Mouse (Mus musculus) liver, embryonic 13.5 days (tissue): ENCODE measurements around the gene BC034090. TPM values are rescaled to one million over a fixed set of nuclear protein-coding genes. Genes with fewer than 3 reads are reported as not detected.
"Not testable (repeated sequence)": the region's sequence is repeated elsewhere in the genome, so short reads cannot be mapped to it uniquely, and the experiment has no call there.

ENCODE experiments used
- ATAC-seq: fragments of 200-750 bp; cut with Nextera tagmentation; 2 replicates; pipeline ENCODE4 v1.8.0; 2017; ENCODE audit warnings: low read depth, mild to moderate bottlenecking, moderate number of reproducible peaks, moderate library complexity
- DNase-seq: peaks from one replicate; pipeline ENCODE4 v3.0.0; 2022
- H3K27ac ChIP-seq: fragments of 300-500 bp; sonication (generic); 2 replicates; pipeline ENCODE4 v1.5.1; 2015; ENCODE audit warnings: moderate library complexity, mild to moderate bottlenecking, inconsistent platforms
- H3K27me3 ChIP-seq: fragments of 300-500 bp; sonication (generic); 2 replicates; pipeline ENCODE4 v1.6.1; 2015; ENCODE audit warnings: mild to moderate bottlenecking, inconsistent platforms
- H3K36me3 ChIP-seq: fragments of 300-500 bp; sonication (generic); 2 replicates; pipeline ENCODE4 v1.6.1; 2015; ENCODE audit warnings: mild to moderate bottlenecking, inconsistent platforms
- H3K4me1 ChIP-seq: fragments of 300-500 bp; sonication (generic); replicated peaks from 2 replicates; pipeline ENCODE4 v1.6.1; 2015; ENCODE audit warnings: inconsistent platforms
- H3K4me2 ChIP-seq: fragments of 300-500 bp; sonication (generic); 2 replicates; pipeline ENCODE4 v1.6.1; 2015; ENCODE audit warnings: inconsistent platforms, mild to moderate bottlenecking, moderate library complexity
- H3K4me3 ChIP-seq: fragments of 300-500 bp; sonication (generic); replicated peaks from 2 replicates; pipeline ENCODE4 v1.5.1; 2015; ENCODE audit warnings: mild to moderate bottlenecking, inconsistent platforms
- H3K9ac ChIP-seq: fragments of 300-500 bp; sonication (generic); 2 replicates; pipeline ENCODE4 v1.6.1; 2015; ENCODE audit warnings: mild to moderate bottlenecking, inconsistent platforms
- H3K9me3 ChIP-seq: fragments of 300-500 bp; sonication (generic); replicated peaks from 2 replicates; pipeline ENCODE4 v1.6.1; 2016; ENCODE audit warnings: inconsistent platforms
- WGBS: fragments of 180-500 bp; shearing (Covaris S2); methylation state at CpG from one replicate; pipeline ENCODE4 v1.1.7; 2015; ENCODE audit not compliant: insufficient replicate concordance; 5-methylcytosine and 5-hydroxymethylcytosine counted together
- polyA plus RNA-seq: library from polyadenylated mRNA; unstranded; fragments of >200 nt; fragmentation: Nextera tagmentation; extraction: Ambion mirVana; gene quantifications from 2 replicates; pipeline ENCODE4 v1.2.1, GENCODE M21; 2015

BC034090 gene
- polyA plus RNA-seq, 1 experiment from 2014 or later, result 0.28 TPM

GRCm38 (mm10) chr1:155262496-155262895 is 18.3 kb upstream of the BC034090 start:
- not testable (repeated sequence) for H3K27me3 ChIP-seq, H3K36me3 ChIP-seq, H3K4me3 ChIP-seq, H3K9ac ChIP-seq, H3K9me3 ChIP-seq, DNase-seq, H3K27ac ChIP-seq, H3K4me1 ChIP-seq, H3K4me2 ChIP-seq, ATAC-seq
- 81% methylated on average over 10 of the region's 10 CpGs for WGBS

GRCm38 (mm10) chr1:155254309-155254708 is 10.1 kb upstream of the BC034090 start:
- no peak for DNase-seq
- Histone ChIP-seq H3K9me3 (no peaks in the 10 kb centered on the region), H3K9ac (no peak overlapping the region), H3K4me1 (peaks cover 13% of the 10 kb centered on the region), H3K4me3 (no peak overlapping the region), H3K36me3 (no peaks in the 10 kb centered on the region), H3K27me3 (no peaks in the 10 kb centered on the region), H3K27ac (no peak overlapping the region), H3K4me2 (no peak overlapping the region)
- no peak for ATAC-seq
- 71% methylated on average over 8 of the region's 8 CpGs for WGBS

- 55% methylated on average over 12 of the region's 12 CpGs for WGBS
- Histone ChIP-seq H3K9me3 (no peaks in the 10 kb centered on the region), H3K36me3 (no peaks in the 10 kb centered on the region), H3K27ac (no peak overlapping the region), H3K4me3 (no peak overlapping the region), H3K4me2 (no peak overlapping the region), H3K4me1 (peaks cover 13% of the 10 kb centered on the region), H3K27me3 (peaks cover 7% of the 10 kb centered on the region), H3K9ac (no peak overlapping the region)
- ATAC-seq, result no peak
- DNase-seq, result no peak
These were observed 8.9 kb upstream of the BC034090 start for GRCm38 (mm10) chr1:155253126-155253525.

- Histone ChIP-seq H3K4me2 (no peak overlapping the region), H3K9ac (no peak overlapping the region), H3K27ac (no peak overlapping the region), H3K4me3 (no peak overlapping the region), H3K36me3 (no peaks in the 10 kb centered on the region), H3K27me3 (peaks cover 11% of the 10 kb centered on the region), H3K4me1 (peaks cover 13% of the 10 kb centered on the region), H3K9me3 (no peaks in the 10 kb centered on the region)
- ATAC-seq (peak; percentile 61), DNase-seq (no peak)
- WGBS, result 20% methylated on average over 6 of the region's 6 CpGs
These were observed 8.4 kb upstream of the BC034090 start for GRCm38 (mm10) chr1:155252631-155253121.

- Histone ChIP-seq H3K27me3 (peaks cover 22% of the 10 kb centered on the region), H3K36me3 (no peaks in the 10 kb centered on the region), H3K4me1 (peaks cover 13% of the 10 kb centered on the region), H3K4me3 (no peak overlapping the region), H3K9ac (no peak overlapping the region), H3K27ac (no peak overlapping the region), H3K9me3 (no peaks in the 10 kb centered on the region), H3K4me2 (no peak overlapping the region)
- ATAC-seq (no peak), DNase-seq (no peak)
- 34% methylated on average over 5 of the region's 5 CpGs for WGBS
These were observed 7.4 kb upstream of the BC034090 start for GRCm38 (mm10) chr1:155251596-155251995.

GRCm38 (mm10) chr1:155250531-155251135 is 6.4 kb upstream of the BC034090 start:
- Histone ChIP-seq H3K27me3 (peaks cover 31% of the 10 kb centered on the region), H3K4me3 (no peak overlapping the region), H3K9me3 (no peaks in the 10 kb centered on the region), H3K4me1 (peaks cover 13% of the 10 kb centered on the region), H3K4me2 (no peak overlapping the region), H3K9ac (no peak overlapping the region), H3K27ac (no peak overlapping the region), H3K36me3 (no peaks in the 10 kb centered on the region)
- WGBS, result 41% methylated on average over 4 of the region's 4 CpGs
- ATAC-seq (no peak), DNase-seq (no peak)

- 34% methylated on average over 5 of the region's 5 CpGs for WGBS
- ATAC-seq (no peak), DNase-seq (no peak)
- H3K27me3 ChIP-seq, result peaks cover 38% of the 10 kb centered on the region
- peaks cover 13% of the 10 kb centered on the region for H3K4me1 ChIP-seq
- H3K36me3 ChIP-seq, result no peaks in the 10 kb centered on the region
- no peak overlapping the region for H3K27ac ChIP-seq
- H3K9me3 ChIP-seq, result no peaks in the 10 kb centered on the region
- no peak overlapping the region for H3K4me2 ChIP-seq
- H3K9ac ChIP-seq, result no peak overlapping the region
- no peak overlapping the region for H3K4me3 ChIP-seq
These were observed 5.7 kb upstream of the BC034090 start for GRCm38 (mm10) chr1:155249896-155250295.

- Histone ChIP-seq H3K27me3 (peaks cover 57% of the 10 kb centered on the region), H3K4me3 (no peak overlapping the region), H3K4me2 (no peak overlapping the region), H3K4me1 (peaks cover 21% of the 10 kb centered on the region), H3K36me3 (no peaks in the 10 kb centered on the region), H3K9me3 (no peaks in the 10 kb centered on the region), H3K27ac (no peak overlapping the region), H3K9ac (no peak overlapping the region)
- no peak for ATAC-seq
- DNase-seq, result no peak
- WGBS, result 42% methylated on average over 5 of the region's 5 CpGs
These were observed 3.8 kb upstream of the BC034090 start for GRCm38 (mm10) chr1:155248041-155248440.

GRCm38 (mm10) chr1:155247441-155247840 is 3.2 kb upstream of the BC034090 start:
- Histone ChIP-seq H3K9me3 (no peaks in the 10 kb centered on the region), H3K27ac (no peak overlapping the region), H3K27me3 (peaks cover 62% of the 10 kb centered on the region), H3K4me1 (peaks cover 15% of the 10 kb centered on the region), H3K4me3 (no peak overlapping the region), H3K4me2 (no peak overlapping the region), H3K36me3 (no peaks in the 10 kb centered on the region), H3K9ac (no peak overlapping the region)
- 27% methylated on average over 5 of the region's 5 CpGs for WGBS
- DNase-seq (no peak), ATAC-seq (no peak)

- DNase-seq (no peak), ATAC-seq (no peak)
- 53% methylated on average over 7 of the region's 7 CpGs for WGBS
- Histone ChIP-seq H3K27ac (no peak overlapping the region), H3K9ac (no peak overlapping the region), H3K27me3 (peaks cover 80% of the 10 kb centered on the region), H3K36me3 (no peaks in the 10 kb centered on the region), H3K4me1 (peaks cover 11% of the 10 kb centered on the region), H3K9me3 (no peaks in the 10 kb centered on the region), H3K4me2 (no peak overlapping the region), H3K4me3 (no peak overlapping the region)
These were observed 1.3 kb upstream of the BC034090 start for GRCm38 (mm10) chr1:155245516-155245915.

GRCm38 (mm10) chr1:155244771-155245211 is 547 bp upstream of the BC034090 start:
- Histone ChIP-seq H3K4me1 (peaks cover 11% of the 10 kb centered on the region), H3K4me2 (peak overlapping the region; percentile 67), H3K36me3 (no peaks in the 10 kb centered on the region), H3K27ac (no peak overlapping the region), H3K27me3 (peaks cover 80% of the 10 kb centered on the region), H3K9ac (peak overlapping the region; percentile 26; the same call in 1 of the 2 replicates), H3K4me3 (peak overlapping the region; percentile 51), H3K9me3 (no peaks in the 10 kb centered on the region)
- DNase-seq, result no peak
- 5% methylated on average over 29 of the region's 29 CpGs for WGBS
- ATAC-seq, result no peak

- H3K27ac ChIP-seq, result no peak overlapping the region
- H3K9ac ChIP-seq, result no peak overlapping the region
- DNase-seq (no peak), ATAC-seq (no peak)
- H3K4me3 ChIP-seq, result no peak overlapping the region
- peaks cover 11% of the 10 kb centered on the region for H3K4me1 ChIP-seq
- H3K36me3 ChIP-seq, result no peaks in the 10 kb centered on the region
- H3K9me3 ChIP-seq, result no peaks in the 10 kb centered on the region
- H3K4me2 ChIP-seq, result no peak overlapping the region
- H3K27me3 ChIP-seq, result peaks cover 67% of the 10 kb centered on the region
- WGBS, result 48% methylated on average over 1 of the region's 1 CpGs
These were observed 1.8 kb downstream of the BC034090 start for GRCm38 (mm10) chr1:155242488-155242745.
